Mouse (Mus musculus) heart, postnatal 0 days (tissue): ENCODE measurements around the gene Sept6.

Source experiments
- CTCF ChIP-seq: IDR thresholded peaks from 2 replicates; pipeline ENCODE4 v1.5.1; 2016; ENCODE audit warnings: antibody characterized with exemption, control low read depth, low read depth
- EP300 ChIP-seq: IDR thresholded peaks from 2 replicates; pipeline ENCODE4 v1.6.1; 2016; ENCODE audit warnings: antibody characterized with exemption, low read depth

GRCm38 (mm10) chrX:36941106-36941505 lies 50.5 kb downstream of the Sept6 start:
- TF ChIP-seq CTCF (no peak), EP300 (no peak)
